Mouse (Mus musculus): Measurements from ENCODE around the gene Dchs1. TPM values are rescaled to one million over a fixed set of nuclear protein-coding genes. Genes with fewer than 3 reads are reported as not detected.

The Dchs1 gene
- polyA plus RNA-seq, 1 experiment = 3.2 TPM

DNA sequence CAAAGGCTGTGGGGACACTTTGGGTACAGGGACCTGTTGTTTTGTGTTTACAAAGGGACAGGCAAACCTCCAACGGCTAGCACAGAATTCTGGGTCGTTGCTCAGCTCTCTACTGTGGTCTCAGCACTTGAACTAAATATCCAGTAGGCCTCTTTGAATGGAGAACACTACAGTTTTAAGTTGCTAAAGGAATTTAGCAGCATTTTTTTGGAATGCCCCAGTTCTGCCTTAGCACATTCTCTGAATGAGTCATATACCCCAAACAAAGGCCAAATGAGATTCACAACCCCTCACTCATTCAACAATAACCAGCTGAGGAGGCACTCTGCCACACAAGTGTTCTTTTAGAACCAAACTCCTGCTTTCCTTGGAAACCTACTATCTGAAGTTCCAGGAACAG is 65.5 kb downstream of the Dchs1 start:
- no peaks in the 10 kb centered on the region for H3K36me3 ChIP-seq (ENCODE audit: control insufficient read depth, insufficient read depth, low read length)
- H3K27ac ChIP-seq (ENCODE audit: control insufficient read depth, insufficient read depth, low read depth, low read length) = no peak overlapping the region
- no peaks in the 10 kb centered on the region for H3K27me3 ChIP-seq (ENCODE audit: control insufficient read depth, insufficient read depth, low read length)
- no peaks in the 10 kb centered on the region for H3K4me1 ChIP-seq (ENCODE audit: control insufficient read depth, insufficient read depth, low read length)
- H3K4me3 ChIP-seq (ENCODE audit: control insufficient read depth, low read depth, low read length) = no peak overlapping the region
- TF ChIP-seq CTCF (IDR thresholded peaks at IDR 0.05; ENCODE audit: control insufficient read depth, insufficient read depth, insufficient replicate concordance, low read depth, low read length) (no peak), POLR2A (IDR thresholded peaks at IDR 0.05; ENCODE audit: control insufficient read depth, low read depth, low read length) (no peak)

- TF ChIP-seq POLR2A (IDR thresholded peaks at IDR 0.05; ENCODE audit: control insufficient read depth, low read depth, low read length) = no peak
- no peak for TF ChIP-seq CTCF (IDR thresholded peaks at IDR 0.05; ENCODE audit: control insufficient read depth, insufficient read depth, insufficient replicate concordance, low read depth, low read length)
- Histone ChIP-seq H3K36me3 (ENCODE audit: control insufficient read depth, insufficient read depth, low read length) (no peaks in the 10 kb centered on the region), H3K27me3 (ENCODE audit: control insufficient read depth, insufficient read depth, low read length) (no peaks in the 10 kb centered on the region), H3K4me3 (ENCODE audit: control insufficient read depth, low read depth, low read length) (no peak overlapping the region), H3K4me1 (ENCODE audit: control insufficient read depth, insufficient read depth, low read length) (no peaks in the 10 kb centered on the region), H3K27ac (ENCODE audit: control insufficient read depth, insufficient read depth, low read depth, low read length) (no peak overlapping the region)
Observed at GRCm38 (mm10) chr7:105715366-105715765, 72.1 kb downstream of the Dchs1 start.

- H3K4me3 ChIP-seq (ENCODE audit: control insufficient read depth, low read depth, low read length) = no peak overlapping the region
- no peaks in the 10 kb centered on the region for H3K27me3 ChIP-seq (ENCODE audit: control insufficient read depth, insufficient read depth, low read length)
- no peaks in the 10 kb centered on the region for H3K4me1 ChIP-seq (ENCODE audit: control insufficient read depth, insufficient read depth, low read length)
- H3K27ac ChIP-seq (ENCODE audit: control insufficient read depth, insufficient read depth, low read depth, low read length) = no peak overlapping the region
- H3K36me3 ChIP-seq (ENCODE audit: control insufficient read depth, insufficient read depth, low read length) = no peaks in the 10 kb centered on the region; the same call in none of the 2 replicates
- TF ChIP-seq CTCF (IDR thresholded peaks at IDR 0.05; ENCODE audit: control insufficient read depth, insufficient read depth, insufficient replicate concordance, low read depth, low read length) (no peak), POLR2A (IDR thresholded peaks at IDR 0.05; ENCODE audit: control insufficient read depth, low read depth, low read length) (no peak)
Observed at GRCm38 (mm10) chr7:105708733-105709132, 78.7 kb downstream of the Dchs1 start.

GRCm38 (mm10) chr7:105703816-105704215 is 83.6 kb downstream of the Dchs1 start:
- no peaks in the 10 kb centered on the region for H3K4me1 ChIP-seq (ENCODE audit: control insufficient read depth, insufficient read depth, low read length)
- no peaks in the 10 kb centered on the region for H3K27me3 ChIP-seq (ENCODE audit: control insufficient read depth, insufficient read depth, low read length)
- no peak for TF ChIP-seq POLR2A (IDR thresholded peaks at IDR 0.05; ENCODE audit: control insufficient read depth, low read depth, low read length)
- no peak for TF ChIP-seq CTCF (IDR thresholded peaks at IDR 0.05; ENCODE audit: control insufficient read depth, insufficient read depth, insufficient replicate concordance, low read depth, low read length)
- no peak overlapping the region for H3K27ac ChIP-seq (ENCODE audit: control insufficient read depth, insufficient read depth, low read depth, low read length)
- no peak overlapping the region for H3K4me3 ChIP-seq (ENCODE audit: control insufficient read depth, low read depth, low read length)
- no peaks in the 10 kb centered on the region; the same call in none of the 2 replicates for H3K36me3 ChIP-seq (ENCODE audit: control insufficient read depth, insufficient read depth, low read length)

DNA sequence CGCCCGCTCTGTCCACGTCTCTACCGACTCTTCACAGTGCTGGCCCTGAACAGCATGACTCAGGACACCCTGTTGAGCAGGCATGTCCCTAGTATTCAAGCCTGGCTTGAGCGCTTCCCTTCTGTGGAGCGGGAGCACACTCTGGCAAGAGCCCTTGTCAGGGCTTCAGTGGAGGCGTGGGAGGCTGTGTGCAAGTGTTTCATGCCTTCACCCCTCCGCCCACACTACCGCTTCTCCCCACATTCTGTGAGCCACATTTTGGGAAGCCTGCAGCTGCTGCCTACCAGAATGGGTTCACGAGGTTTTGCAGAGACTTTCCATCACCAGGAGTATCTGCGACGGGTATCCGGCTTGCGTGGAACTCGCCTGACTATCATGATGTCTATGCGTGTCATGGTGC is 84.3 kb downstream of the Dchs1 start:
- Histone ChIP-seq H3K27me3 (ENCODE audit: control insufficient read depth, insufficient read depth, low read length) (no peaks in the 10 kb centered on the region), H3K4me3 (ENCODE audit: control insufficient read depth, low read depth, low read length) (no peak overlapping the region), H3K4me1 (ENCODE audit: control insufficient read depth, insufficient read depth, low read length) (no peaks in the 10 kb centered on the region), H3K27ac (ENCODE audit: control insufficient read depth, insufficient read depth, low read depth, low read length) (no peak overlapping the region), H3K36me3 (ENCODE audit: control insufficient read depth, insufficient read depth, low read length) (no peaks in the 10 kb centered on the region; the same call in none of the 2 replicates)
- TF ChIP-seq CTCF (IDR thresholded peaks at IDR 0.05; ENCODE audit: control insufficient read depth, insufficient read depth, insufficient replicate concordance, low read depth, low read length) = no peak
- TF ChIP-seq POLR2A (IDR thresholded peaks at IDR 0.05; ENCODE audit: control insufficient read depth, low read depth, low read length) = no peak

Other genes with a start within 250 kb of the Dchs1 start
- gene Smpd1, start 233.3 kb downstream of the Dchs1 start, polyA plus RNA-seq (2012; rRNA removed) = 3.9 and 4.0 TPM in 2 replicates
- 33.9 and 37.4 TPM in 2 replicates for gene Apbb1, start 206.0 kb downstream of the Dchs1 start, polyA plus RNA-seq (2012; rRNA removed)
- 0.30 and 0.36 TPM in 2 replicates for gene Hpx, start 187.5 kb downstream of the Dchs1 start, polyA plus RNA-seq (2012; rRNA removed)
- gene Trim3, start 154.1 kb downstream of the Dchs1 start, polyA plus RNA-seq (2012; rRNA removed) = 4.6 and 5.1 TPM in 2 replicates
- 73.6 and 76.1 TPM in 2 replicates for gene Timm10b, start 147.6 kb downstream of the Dchs1 start, polyA plus RNA-seq (2012; rRNA removed)
- 12.4 and 12.5 TPM in 2 replicates for gene Arfip2, start 147.2 kb downstream of the Dchs1 start, polyA plus RNA-seq (2012; rRNA removed)
- gene Gm45799, start 147.1 kb downstream of the Dchs1 start, polyA plus RNA-seq (2012; rRNA removed) = 52.1 and 76.2 TPM in 2 replicates
- 31.7 and 31.9 TPM in 2 replicates for gene Dnhd1, start 136.8 kb downstream of the Dchs1 start, polyA plus RNA-seq (2012; rRNA removed)
- gene Ilk, start 51.1 kb downstream of the Dchs1 start, polyA plus RNA-seq (2012; rRNA removed) = 42.9 and 44.0 TPM in 2 replicates
- gene Rrp8, start 50.3 kb downstream of the Dchs1 start, polyA plus RNA-seq (2012; rRNA removed) = 2.1 and 2.4 TPM in 2 replicates
- gene Taf10, start 43.3 kb downstream of the Dchs1 start, polyA plus RNA-seq (2012; rRNA removed) = 472 and 503 TPM in 2 replicates
- gene Tpp1, start 35.4 kb downstream of the Dchs1 start, polyA plus RNA-seq (2012; rRNA removed) = 9.9 and 10.5 TPM in 2 replicates
- gene Mrpl17, start 23.4 kb upstream of the Dchs1 start, polyA plus RNA-seq (2012; rRNA removed) = 73.3 and 97.2 TPM in 2 replicates
- 0.26 TPM in 1 of 2 replicates, not detected in the other for gene Gm4070, start 166.3 kb upstream of the Dchs1 start, polyA plus RNA-seq (2012; rRNA removed)